Mouse (Mus musculus) granulocyte monocyte progenitor cell, adult 5-6 weeks (primary cell): Measurements from ENCODE around the gene Ints3. TPM values are rescaled to one million over a fixed set of nuclear protein-coding genes. Genes with fewer than 3 reads are reported as not detected.

Experiments
- ATAC-seq: replicated peaks from 2 replicates; pipeline ENCODE4 v1.8.0; 2016; ENCODE audit warnings: mild to moderate bottlenecking, moderate TSS enrichment, inconsistent platforms; ENCODE audit not compliant: poor library complexity, severe bottlenecking
- total RNA-seq, 2 experiments: library from RNA; stranded (forward) in 1 of 2; stranded (reverse) in 1 of 2; fragments of 200-712, 200-1000 nt in 1 of 2; fragments of >200 nt in 1 of 2; fragmentation: Nextera tagmentation in 1 of 2; gene quantifications; 2 replicates each; pipeline ENCODE4 v1.2.3; 2014 to 2017

The Ints3 gene
- total RNA-seq, 2 experiments from 2014 or later, result 25.9 to 47.1 TPM

GRCm38 (mm10) chr3:90446389-90447122 lies 13.1 kb upstream of the Ints3 start:
- peak; percentile 86 for ATAC-seq

GRCm38 (mm10) chr3:90445417-90446200 lies 12.2 kb upstream of the Ints3 start:
- ATAC-seq, result no peak

- no peak for ATAC-seq
These were observed 10.6 kb upstream of the Ints3 start for GRCm38 (mm10) chr3:90443977-90444376.

- ATAC-seq, result no peak
These were observed 7.3 kb upstream of the Ints3 start for GRCm38 (mm10) chr3:90440756-90441155.

GRCm38 (mm10) chr3:90437131-90437530 lies 3.7 kb upstream of the Ints3 start:
- ATAC-seq, result no peak

GRCm38 (mm10) chr3:90434073-90434730 lies 780 bp upstream of the Ints3 start:
- no peak for ATAC-seq

- ATAC-seq, result peak; percentile 43
These were observed 607 bp downstream of the Ints3 start for GRCm38 (mm10) chr3:90432811-90433219.

- ATAC-seq, result no peak
These were observed 1.1 kb downstream of the Ints3 start for GRCm38 (mm10) chr3:90432348-90432747.

- no peak for ATAC-seq
These were observed 3.8 kb downstream of the Ints3 start for GRCm38 (mm10) chr3:90429576-90429975.

GRCm38 (mm10) chr3:90428186-90428585 lies 5.2 kb downstream of the Ints3 start:
- no peak for ATAC-seq

- ATAC-seq, result no peak
These were observed 5.8 kb downstream of the Ints3 start for GRCm38 (mm10) chr3:90427574-90427973.

- no peak for ATAC-seq
These were observed 7.9 kb downstream of the Ints3 start for GRCm38 (mm10) chr3:90425499-90425898.

GRCm38 (mm10) chr3:90423549-90423948 lies 9.9 kb downstream of the Ints3 start:
- no peak for ATAC-seq

GRCm38 (mm10) chr3:90420696-90421095 lies 12.7 kb downstream of the Ints3 start:
- ATAC-seq, result no peak

- no peak for ATAC-seq
These were observed 20.4 kb downstream of the Ints3 start for GRCm38 (mm10) chr3:90413011-90413396.

- peak; percentile 67 for ATAC-seq
These were observed 21.0 kb downstream of the Ints3 start for GRCm38 (mm10) chr3:90412312-90413010.

GRCm38 (mm10) chr3:90408721-90409120 lies 24.7 kb downstream of the Ints3 start:
- peak; percentile 60 for ATAC-seq

GRCm38 (mm10) chr3:90406414-90406813 lies 27.0 kb downstream of the Ints3 start:
- no peak for ATAC-seq

- no peak for ATAC-seq
These were observed 28.8 kb downstream of the Ints3 start for GRCm38 (mm10) chr3:90404609-90405008.

GRCm38 (mm10) chr3:90404121-90404520 lies 29.3 kb downstream of the Ints3 start:
- no peak for ATAC-seq

- no peak for ATAC-seq
These were observed 32.4 kb downstream of the Ints3 start for GRCm38 (mm10) chr3:90400993-90401392.
